Mouse (Mus musculus): ENCODE measurements around the gene Erf.

GRCm38 (mm10) chr7:25240631-25241030 lies 9.9 kb downstream of the Erf start:
- no peak for TF ChIP-seq CTCF (conservative IDR thresholded peaks at IDR 0.05; ENCODE audit: low read length)
- TF ChIP-seq NANOG (IDR thresholded peaks at IDR 0.05; ENCODE audit: borderline replicate concordance, low read length) = no peak

Data from E14TG2a.4 (cell line).